Mouse (Mus musculus) CH12.LX (cell line): ENCODE measurements around the gene Zfp334. TPM values are rescaled to one million over a fixed set of nuclear protein-coding genes. Genes with fewer than 3 reads are reported as not detected.
A peak's percentile ranks its signal among the peaks of the same experiment; 100 is the strongest.

ENCODE experiments used
- DNase-seq: peaks from one replicate; pipeline ENCODE4 v3.0.0-alpha.2; 2013; ENCODE audit errors: extremely low read depth
- H3K27ac ChIP-seq: 2 replicates; pipeline ENCODE4 v1.5.1; 2012; ENCODE audit warnings: low read depth, mild to moderate bottlenecking, control low read depth, moderate library complexity; ENCODE audit not compliant: insufficient read depth
- H3K27me3 ChIP-seq: replicated peaks from 2 replicates; pipeline ENCODE3; 2012; ENCODE audit warnings: inconsistent platforms
- H3K36me3 ChIP-seq, 2 experiments: replicated peaks in 1 of 2; 2 replicates each; pipeline versions ENCODE3 to v1.6.1; 2012; ENCODE audit warnings: inconsistent platforms in 1 of 2, low read length in 1 of 2, mild to moderate bottlenecking in 1 of 2, mixed read lengths in 1 of 2, moderate library complexity in 1 of 2; ENCODE audit not compliant: control insufficient read depth in 1 of 2, insufficient read depth in 1 of 2
- H3K4me1 ChIP-seq, 2 experiments: 2 replicates each; pipeline ENCODE4 v1.6.1; 2012; ENCODE audit warnings: inconsistent platforms in 1 of 2, moderate library complexity in 1 of 2; ENCODE audit not compliant: insufficient read depth in 2 of 2, control insufficient read depth in 1 of 2
- H3K4me2 ChIP-seq: 2 replicates; pipeline ENCODE4 v1.6.1; 2012; ENCODE audit warnings: low read depth, mild to moderate bottlenecking, control low read depth; ENCODE audit not compliant: poor library complexity, insufficient read depth, severe bottlenecking
- H3K4me3 ChIP-seq, 3 experiments: fragments of 150-350 bp in 1 of 3; sonication (generic) in 1 of 3; replicated peaks in 1 of 3; 2 replicates each; pipeline versions ENCODE3 to v1.5.1; 2011 to 2012; ENCODE audit warnings: low read depth in 2 of 3, low read length in 2 of 3, mild to moderate bottlenecking in 2 of 3, moderate library complexity in 2 of 3, control low read depth in 1 of 3, improper control_type of control experiment in 1 of 3, inconsistent platforms in 1 of 3, mixed read lengths in 1 of 3; ENCODE audit not compliant: poor library complexity in 1 of 3
- H3K79me2 ChIP-seq: replicated peaks from 2 replicates; pipeline ENCODE4 v1.6.1; 2012; ENCODE audit warnings: mild to moderate bottlenecking, moderate library complexity; ENCODE audit not compliant: control insufficient read depth, poor library complexity, insufficient read depth, severe bottlenecking; ENCODE audit errors: extremely low read depth
- H3K9ac ChIP-seq: 2 replicates; pipeline ENCODE4 v1.6.1; 2012; ENCODE audit warnings: low read depth, mild to moderate bottlenecking, control low read depth, moderate library complexity; ENCODE audit not compliant: insufficient read depth
- H3K9me3 ChIP-seq: replicated peaks from 2 replicates; pipeline ENCODE3; 2012; ENCODE audit warnings: low read length, inconsistent platforms, mixed read lengths
- BHLHE40 ChIP-seq: IDR thresholded peaks from 2 replicates; pipeline ENCODE4 v1.6.1; 2011; ENCODE audit warnings: mild to moderate bottlenecking, low read depth, low read length, improper control_type of control experiment
- CTCF ChIP-seq, 2 experiments: IDR thresholded peaks in 1 of 2; conservative IDR thresholded peaks in 1 of 2; 2 replicates each; pipeline ENCODE4 v1.5.1; 2011 to 2012; ENCODE audit warnings: low read depth in 2 of 2, low read length in 2 of 2, improper control_type of control experiment in 1 of 2, inconsistent platforms in 1 of 2, mild to moderate bottlenecking in 1 of 2, moderate library complexity in 1 of 2
- GABPA ChIP-seq: IDR thresholded peaks from 2 replicates; pipeline ENCODE4 v1.6.1; 2012; ENCODE audit warnings: low read depth, low read length, improper control_type of control experiment, inconsistent platforms; ENCODE audit not compliant: insufficient replicate concordance
- KAT2A ChIP-seq: IDR thresholded peaks from 2 replicates; pipeline ENCODE4 v1.6.1; 2012; ENCODE audit warnings: low read length, improper control_type of control experiment, inconsistent platforms; ENCODE audit not compliant: insufficient replicate concordance
- POLR2A ChIP-seq: IDR thresholded peaks from 2 replicates; pipeline ENCODE4 v1.6.1; 2011; ENCODE audit warnings: low read depth, mild to moderate bottlenecking, improper control_type of control experiment, low read length
- POLR2AphosphoS2 ChIP-seq: IDR thresholded peaks from 2 replicates; pipeline ENCODE4 v1.6.1; 2011; ENCODE audit warnings: low read depth, low read length, improper control_type of control experiment
- SMC3 ChIP-seq: IDR thresholded peaks from 2 replicates; pipeline ENCODE4 v1.6.1; 2011; ENCODE audit warnings: low read depth, low read length, improper control_type of control experiment
- TCF12 ChIP-seq: IDR thresholded peaks from 2 replicates; pipeline ENCODE4 v1.6.1; 2014; ENCODE audit warnings: low read depth, mild to moderate bottlenecking, inconsistent platforms, low read length, improper control_type of control experiment
- ZC3H11A ChIP-seq: IDR thresholded peaks from 2 replicates; pipeline ENCODE4 v1.6.1; 2012; ENCODE audit warnings: low read depth, mild to moderate bottlenecking, inconsistent platforms, low read length, improper control_type of control experiment
- dilution Hi-C: fragments of 300-500 bp; cut with MboI; formaldehyde crosslinking; loops from 2 replicates; pipeline ENCODE4 v1.14.3; 2020; ENCODE audit warnings: low sequenced_read_pairs; ENCODE audit not compliant: extremely low pct_unique_long_range_greater_than_20kb, extremely low pct_ligation_motif_present
- in situ Hi-C: fragments of 300-500 bp; cut with MboI; formaldehyde crosslinking; loops from 3 replicates; pipeline ENCODE4 v1.14.3; 2019; ENCODE audit warnings: low sequenced_read_pairs, low pct_ligation_motif_present, low pct_unique_long_range_greater_than_20kb, mixed read lengths
- polyA plus RNA-seq: library from polyadenylated mRNA; unstranded; fragments of >175 nt; gene quantifications from 2 replicates; pipeline ENCODE4 v1.2.1, GENCODE M21; 2012; ENCODE audit warnings: low read depth; ENCODE audit not compliant: insufficient read length
- total RNA-seq, 2 experiments: library from RNA; depleted of rRNA; stranded (reverse); fragments of 300-350 nt in 1 of 2; fragments of >200 nt in 1 of 2; gene quantifications; 2 replicates each; pipeline ENCODE4 v1.2.3; 2012 to 2014

Zfp334 gene
- total and polyA plus RNA-seq, 3 experiments, result not detected

DNA sequence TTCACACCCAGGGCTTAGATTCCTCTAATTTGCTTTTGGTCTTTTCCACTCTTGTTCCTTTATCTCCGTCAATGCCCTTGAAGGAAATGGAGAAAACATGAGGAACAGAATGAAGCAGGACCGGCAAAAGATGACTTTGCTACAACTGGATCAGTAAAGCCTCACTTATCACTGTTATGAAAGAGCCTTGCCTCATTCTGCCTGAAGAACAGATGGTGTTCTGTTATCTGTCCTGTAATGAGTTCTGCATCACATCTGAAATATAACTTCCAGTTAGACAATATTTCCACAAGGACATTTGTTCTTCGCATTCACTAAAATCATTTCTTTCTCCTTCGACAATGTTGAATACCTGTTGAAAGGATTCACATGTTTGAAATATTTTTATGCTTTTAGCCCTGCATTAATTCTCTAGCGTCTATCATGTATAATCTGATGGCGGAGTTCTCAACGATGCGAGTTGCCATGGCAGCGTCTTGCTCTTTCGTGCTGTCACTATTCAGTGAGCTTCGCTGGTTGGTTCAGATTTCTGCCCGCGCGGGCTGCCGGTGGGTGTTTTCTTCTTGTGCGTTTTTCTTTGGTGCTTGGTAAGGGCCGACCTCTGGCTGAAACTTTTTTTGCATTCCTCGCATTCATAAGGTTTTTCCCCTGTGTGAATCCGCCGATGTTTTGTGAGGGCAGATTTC is 36.1 kb downstream of the Zfp334 start:
- Histone ChIP-seq H3K4me1 (no peaks in the 10 kb centered on the region), H3K27me3 (peaks cover 23% of the 10 kb centered on the region), H3K27ac (no peak overlapping the region), H3K36me3 (no peaks in the 10 kb centered on the region), H3K9me3 (peaks cover 45% of the 10 kb centered on the region), H3K4me2 (no peak overlapping the region), H3K4me3 (no peak overlapping the region), H3K79me2 (no peaks in the 10 kb centered on the region), H3K9ac (no peak overlapping the region)
- no peak for DNase-seq
- dilution Hi-C loops, result no loop called here
- in situ Hi-C loops, result no loop called here
- TF ChIP-seq POLR2A (no peak), TCF12 (no peak), GABPA (no peak), POLR2AphosphoS2 (no peak), ZC3H11A (no peak)

DNA sequence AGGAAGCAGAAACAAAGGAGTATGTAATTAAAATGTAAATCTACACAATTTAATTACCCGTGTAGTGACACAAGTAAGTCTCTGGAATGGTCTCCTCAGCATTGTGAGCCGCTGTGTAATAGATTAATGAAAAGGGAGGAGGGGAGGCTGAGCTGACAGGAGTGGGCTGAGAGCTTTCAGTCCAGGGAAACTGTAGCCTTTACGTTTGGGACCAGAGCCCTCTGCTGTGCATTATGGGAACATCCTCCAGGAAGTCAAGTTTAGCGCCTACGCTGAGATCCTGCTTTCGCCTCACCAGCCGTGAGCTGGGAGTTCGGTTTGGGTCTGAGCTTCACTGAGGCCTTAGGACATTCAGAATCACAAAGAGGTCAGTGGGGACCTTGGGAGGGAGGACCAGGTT is 38.6 kb downstream of the Zfp334 start:
- Histone ChIP-seq H3K27ac (no peak overlapping the region), H3K4me2 (no peak overlapping the region), H3K27me3 (peaks cover 23% of the 10 kb centered on the region), H3K4me3 (no peak overlapping the region), H3K36me3 (no peaks in the 10 kb centered on the region), H3K79me2 (no peaks in the 10 kb centered on the region), H3K4me1 (no peaks in the 10 kb centered on the region; a peak in 1 of 4 replicates), H3K9me3 (peaks cover 42% of the 10 kb centered on the region), H3K9ac (no peak overlapping the region)
- dilution Hi-C loops, result no loop called here
- DNase-seq, result no peak
- TF ChIP-seq KAT2A (no peak), CTCF (conservative IDR thresholded peaks at IDR 0.05 in 1 of 2, IDR thresholded peaks at IDR 0.05 in 1 of 2; ENCODE audit: low read depth in 2 of 2, low read length in 2 of 2) (peak in 1 of 2 experiments; percentile 13; a peak in 1 of 4 replicates)
- in situ Hi-C loops, result loop anchor here (10.0 kb wide), 1 partner anchor 55 kb away; no protein-coding TSS in a partner anchor

- H3K79me2 ChIP-seq, result no peaks in the 10 kb centered on the region
- no peaks in the 10 kb centered on the region; a peak in 1 of 4 replicates for H3K4me1 ChIP-seq
- H3K9me3 ChIP-seq, result peaks cover 14% of the 10 kb centered on the region
- H3K9ac ChIP-seq, result no peak overlapping the region
- no peak overlapping the region for H3K27ac ChIP-seq
- H3K36me3 ChIP-seq, result no peaks in the 10 kb centered on the region
- no peak overlapping the region for H3K4me2 ChIP-seq
- DNase-seq, result no peak
- peaks cover 30% of the 10 kb centered on the region for H3K27me3 ChIP-seq
- dilution Hi-C loops, result no loop called here
- in situ Hi-C loops, result loop anchor here (10.0 kb wide), 1 partner anchor 51 kb away; no protein-coding TSS in a partner anchor
- TF ChIP-seq SMC3, result no peak
- TF ChIP-seq BHLHE40, result peak; percentile 14; the same call in 1 of the 2 replicates
- TF ChIP-seq, all 38 proteins: peak for 1
- no peak overlapping the region for H3K4me3 ChIP-seq
Measured at GRCm38 (mm10) chr2:165346180-165346579, 41.9 kb downstream of the Zfp334 start.
